In the genomic region with DNA sequence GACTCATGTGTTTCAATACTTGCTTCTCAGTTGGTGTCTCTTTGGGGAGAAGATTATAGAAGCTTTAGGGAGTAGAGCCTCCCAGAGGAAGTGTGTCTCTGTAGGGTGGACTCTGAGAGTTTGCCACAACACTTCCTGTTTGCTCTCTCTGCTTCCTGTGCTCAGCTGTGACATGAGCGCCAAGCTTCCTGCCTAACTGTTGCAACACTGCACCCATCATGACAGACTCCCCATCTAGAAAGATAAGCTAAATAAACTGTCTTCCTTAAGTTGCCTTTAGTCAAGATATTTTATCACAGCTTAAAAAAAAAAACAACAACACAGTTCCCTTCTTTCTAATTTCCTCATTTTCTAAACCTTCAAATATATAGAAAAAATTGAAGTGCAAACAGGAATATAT, we compare ENCODE assay signal across 21 mouse cellular contexts.
DNase-seq lines count a peak whose midpoint lies in the region; ATAC-seq and TF ChIP-seq lines count a peak whose summit lies in the region.
"Had no signal": no experiment of that assay in that cellular context is flagged by ENCODE, and none has a peak within 500 bp of the region (broad histone marks: within the 10 kb centered on the region; RNA-seq: fewer than 3 reads in every experiment).

No protein-coding gene starts in this region.

- H3K4me1 ChIP-seq in forebrain, postnatal 0 days (ENCODE audit: insufficient read depth) = no peaks in the 10 kb centered on the region
- H3K4me1 ChIP-seq: embryonic facial prominence, embryonic 12.5 days had no signal

- 92% methylated on average over 1 of the region's 1 CpGs for WGBS in forebrain, postnatal 0 days

- no peak overlapping the region for H3K4me3 ChIP-seq in forebrain, postnatal 0 days (ENCODE audit: low read depth, low read length)
- H3K4me3 ChIP-seq: embryonic facial prominence, embryonic 10.5 days; embryonic facial prominence, embryonic 12.5 days; forebrain, embryonic 13.5 days; forebrain, embryonic 15.5 days had no signal

- DNase-seq in 416B (ENCODE audit: low read depth) = peak; percentile 34
- DNase-seq in MEL-GATA-1-ER (ENCODE audit: extremely low read depth, low read depth) = peak; percentile 95
- no peak for DNase-seq in forebrain, postnatal 0 days
- DNase-seq in right cerebral cortex, postnatal 10 days (ENCODE audit: low spot score in 2 of 2) = no peak
- DNase-seq in Muller cell, postnatal 12 days (ENCODE audit: inconsistent ontology term) = no peak
- DNase-seq: adrenal gland, adult 2 months; adrenal gland, postnatal 10 days; adrenal gland, postnatal 25 days; cerebellum, adult 11 months; cerebellum, adult 18-20 months; cerebellum, adult 8-10 months; cerebellum, adult 9-11 months; cerebellum, postnatal 14 days; cerebellum, postnatal 36 days had no signal

- H3K9ac ChIP-seq in forebrain, postnatal 0 days = no peak overlapping the region
- H3K9ac ChIP-seq: embryonic facial prominence, embryonic 12.5 days; forebrain, embryonic 13.5 days; forebrain, embryonic 15.5 days had no signal

- no peak for TF ChIP-seq CTCF in forebrain, postnatal 0 days (IDR thresholded peaks at IDR 0.05; ENCODE audit: low read depth)

- no peak overlapping the region for H3K4me2 ChIP-seq in forebrain, postnatal 0 days (ENCODE audit: low read depth)
- H3K4me2 ChIP-seq: embryonic facial prominence, embryonic 12.5 days; forebrain, embryonic 13.5 days; forebrain, embryonic 15.5 days had no signal

- peak; percentile 90 for ATAC-seq in granulocyte monocyte progenitor cell, adult 5-6 weeks (replicated peaks; ENCODE audit: poor library complexity, severe bottlenecking)
- ATAC-seq in forebrain, postnatal 0 days = no peak
- ATAC-seq: activated CD4-positive, CD25-positive, alpha-beta regulatory T cell, adult 4 months; forebrain, embryonic 13.5 days; forebrain, embryonic 15.5 days; Patski had no signal

- no peaks in the 10 kb centered on the region for H3K27me3 ChIP-seq in forebrain, postnatal 0 days (ENCODE audit: insufficient read depth, low read length)
- H3K27me3 ChIP-seq: forebrain, embryonic 15.5 days; Patski had no signal

- H3K36me3 ChIP-seq in forebrain, postnatal 0 days (ENCODE audit: insufficient read depth) = no peaks in the 10 kb centered on the region
- H3K36me3 ChIP-seq: embryonic facial prominence, embryonic 10.5 days; embryonic facial prominence, embryonic 12.5 days; forebrain, embryonic 15.5 days had no signal

- H3K9me3 ChIP-seq in forebrain, postnatal 0 days (ENCODE audit: low read length) = no peaks in the 10 kb centered on the region
- H3K9me3 ChIP-seq: embryonic facial prominence, embryonic 10.5 days; embryonic facial prominence, embryonic 12.5 days; forebrain, embryonic 13.5 days; forebrain, embryonic 15.5 days had no signal

- H3K27ac ChIP-seq in forebrain, postnatal 0 days (ENCODE audit: low read depth, low read length) = no peak overlapping the region
- H3K27ac ChIP-seq: embryonic facial prominence, embryonic 10.5 days; embryonic facial prominence, embryonic 12.5 days; forebrain, embryonic 13.5 days; forebrain, embryonic 15.5 days had no signal

Comparison
In these comparisons a context has a peak if more than half of its experiments do, and no peak if none do; other contexts are left out.
1. DNase-seq: peak in 416B (single experiment) and MEL-GATA-1-ER (single experiment); none in forebrain, postnatal 0 days (single experiment), right cerebral cortex, postnatal 10 days (0 of 2) and Muller cell, postnatal 12 days (single experiment).